Mouse (Mus musculus) heart, adult 2 months (tissue): ENCODE data around the gene Gm17455. TPM values are rescaled to one million over a fixed set of nuclear protein-coding genes. Genes with fewer than 3 reads are reported as not detected.

ENCODE experiments used
- DNase-seq, 2 experiments: peaks; one replicate each; pipeline ENCODE4 v3.0.0; 2021
- H3K27ac ChIP-seq: fragments of 200-600 bp; 2 replicates; pipeline ENCODE4 v1.8.1; 2022
- H3K27me3 ChIP-seq: fragments of 200-500 bp; 2 replicates; pipeline ENCODE4 v1.6.1; 2012; ENCODE audit warnings: mild to moderate bottlenecking, low read length, inconsistent platforms, mixed read lengths; ENCODE audit not compliant: control insufficient read depth, insufficient read depth
- H3K36me3 ChIP-seq: fragments of 200-500 bp; 2 replicates; pipeline ENCODE4 v1.6.1; 2012; ENCODE audit warnings: low read length, inconsistent platforms; ENCODE audit not compliant: control insufficient read depth, insufficient read depth
- H3K4me1 ChIP-seq: fragments of 200-500 bp; 2 replicates; pipeline ENCODE4 v1.6.1; 2011; ENCODE audit warnings: low read length; ENCODE audit not compliant: control insufficient read depth, insufficient read depth
- H3K4me3 ChIP-seq: fragments of 200-600 bp; 2 replicates; pipeline ENCODE4 v1.8.1; 2022
- H3K79me2 ChIP-seq: fragments of 200-500 bp; replicated peaks from 2 replicates; pipeline ENCODE4 v1.6.1; 2012; ENCODE audit warnings: mild to moderate bottlenecking, inconsistent platforms, low read length, moderate library complexity, mixed read lengths; ENCODE audit not compliant: control insufficient read depth, insufficient read depth
- H3K9ac ChIP-seq: fragments of 200-500 bp; 2 replicates; pipeline ENCODE4 v1.6.1; 2012; ENCODE audit warnings: low read depth, mild to moderate bottlenecking, control low read depth, inconsistent platforms, low read length, mixed read lengths
- CTCF ChIP-seq: fragments of 200-600 bp; IDR thresholded peaks from 2 replicates; pipeline ENCODE4 v1.8.1; 2022; ENCODE audit warnings: antibody characterized with exemption, mild to moderate bottlenecking, moderate library complexity
- EP300 ChIP-seq: fragments of 200-500 bp; IDR thresholded peaks from 2 replicates; pipeline ENCODE4 v1.6.1; 2011; ENCODE audit warnings: low read depth, low read length, control low read depth; ENCODE audit not compliant: insufficient read depth
- POLR2A ChIP-seq: fragments of 200-500 bp; IDR thresholded peaks from 2 replicates; pipeline ENCODE4 v1.6.1; 2011; ENCODE audit warnings: mild to moderate bottlenecking, low read depth, low read length, control low read depth; ENCODE audit not compliant: insufficient read depth
- WGBS: fragments of 180-500 bp; shearing (Covaris S2); methylation state at CpG from one replicate; pipeline ENCODE4 v1.1.7; 2018; 5-methylcytosine and 5-hydroxymethylcytosine counted together
- intact Hi-C: fragments of 180-260 bp; cut with DNase I; formaldehyde crosslinking; loops from one replicate; pipeline ENCODE4 v1.15.1; 2025
- polyA plus RNA-seq: library from polyadenylated mRNA; depleted of rRNA; stranded (reverse); fragments of >200 nt; gene quantifications from 2 replicates; pipeline ENCODE4 v1.2.3, GENCODE M21; 2012
- total RNA-seq, 2 experiments: library from RNA; stranded (reverse); gene quantifications; 2 replicates each; pipeline ENCODE4 v1.2.3; 2021

The Gm17455 gene
- total and polyA plus RNA-seq, 3 experiments, result 1.9 TPM; not detected in 2

DNA sequence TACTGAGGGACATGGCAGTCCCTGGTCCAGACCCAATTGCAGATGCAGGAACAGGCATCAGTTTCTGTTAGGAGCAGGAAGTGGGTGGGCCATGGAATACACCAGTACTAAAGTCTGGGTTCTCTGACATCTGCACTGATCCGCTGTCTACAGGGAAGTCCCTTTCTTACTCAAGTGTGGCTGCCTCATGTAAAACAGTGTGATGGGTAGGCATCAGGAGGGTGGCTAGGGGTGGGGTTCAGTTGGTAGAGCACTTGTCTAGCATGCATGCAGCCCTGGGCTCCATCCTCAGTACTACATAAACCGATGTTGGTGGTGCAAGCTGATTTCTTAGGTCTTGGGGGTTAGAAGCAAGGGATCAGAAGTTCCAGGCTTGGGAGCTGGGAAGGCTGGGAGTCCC, 14.2 kb downstream of the Gm17455 start:
- WGBS, result 76% methylated on average over 2 of the region's 2 CpGs

DNA sequence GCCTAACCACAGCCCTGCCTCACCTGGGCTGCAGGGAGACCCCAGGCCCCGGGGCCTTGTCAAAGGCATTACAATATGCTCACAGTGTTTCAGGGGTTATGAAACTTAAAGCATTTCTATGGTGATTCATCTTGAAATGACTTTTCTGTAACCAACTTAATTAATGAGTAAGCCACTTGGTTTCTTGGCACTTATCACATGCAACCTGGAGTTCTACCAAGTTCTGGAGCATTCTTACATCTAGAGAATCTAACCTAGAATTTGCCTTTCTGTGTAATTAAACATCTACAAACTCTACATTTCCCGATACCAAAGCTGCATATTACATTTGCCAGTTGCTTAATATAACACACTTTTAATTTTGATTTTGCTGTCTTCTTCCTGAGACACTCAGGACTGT, 17.5 kb downstream of the Gm17455 start:
- no peak overlapping the region for H3K27ac ChIP-seq
- WGBS, result 84% methylated on average over 2 of the region's 2 CpGs
- TF ChIP-seq POLR2A (no peak), CTCF (no peak), EP300 (no peak)
- DNase-seq, result no peak
- H3K9ac ChIP-seq, result no peak overlapping the region
- no peaks in the 10 kb centered on the region for H3K36me3 ChIP-seq
- H3K4me1 ChIP-seq, result no peaks in the 10 kb centered on the region
- H3K79me2 ChIP-seq, result no peaks in the 10 kb centered on the region
- H3K4me3 ChIP-seq, result no peak overlapping the region
- H3K27me3 ChIP-seq, result no peaks in the 10 kb centered on the region
- intact Hi-C loops, result loop anchor here (10.0 kb wide), 1 partner anchor 648 kb away; no protein-coding TSS in a partner anchor

More for the DNA sequence above, 14.2 kb downstream of the Gm17455 start:
- H3K27me3 ChIP-seq, result no peaks in the 10 kb centered on the region
- no peak overlapping the region for H3K4me3 ChIP-seq
- H3K79me2 ChIP-seq, result no peaks in the 10 kb centered on the region
- TF ChIP-seq POLR2A (no peak), CTCF (no peak), EP300 (no peak)
- H3K4me1 ChIP-seq, result no peaks in the 10 kb centered on the region
- no peak for DNase-seq
- no peak overlapping the region for H3K27ac ChIP-seq
- intact Hi-C loops, result loop anchor here (10.0 kb wide), 1 partner anchor 651 kb away; no protein-coding TSS in a partner anchor
- H3K9ac ChIP-seq, result no peak overlapping the region
- H3K36me3 ChIP-seq, result no peaks in the 10 kb centered on the region

DNA sequence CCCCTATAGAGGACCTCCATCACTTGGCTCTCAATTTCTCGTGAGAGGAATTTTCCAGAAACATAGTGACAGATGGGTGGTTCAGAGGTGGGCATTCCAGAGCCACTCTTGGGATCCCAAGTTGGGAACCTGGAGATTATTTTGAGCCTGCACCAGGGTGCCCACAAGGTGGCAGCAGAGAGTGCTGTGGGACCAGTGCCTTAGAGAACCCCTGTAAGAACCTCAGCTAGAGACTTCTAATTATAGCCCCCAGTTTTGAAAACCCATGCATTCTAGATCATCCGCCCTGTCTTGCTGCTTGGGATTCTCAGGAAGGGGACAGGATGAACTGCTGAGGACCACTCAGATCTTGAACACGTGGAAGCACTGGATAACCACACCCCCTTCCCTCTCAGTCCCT, 18.6 kb downstream of the Gm17455 start:
- Histone ChIP-seq H3K9ac (no peak overlapping the region), H3K4me3 (no peak overlapping the region), H3K36me3 (no peaks in the 10 kb centered on the region), H3K4me1 (no peaks in the 10 kb centered on the region), H3K27me3 (no peaks in the 10 kb centered on the region), H3K27ac (no peak overlapping the region), H3K79me2 (no peaks in the 10 kb centered on the region)
- intact Hi-C loops, result loop anchor here (2.0 to 10.0 kb wide), 2 partner anchors 279 to 647 kb away; partner anchors contain the start of gene Cdh23
- WGBS, result 14% methylated on average over 3 of the region's 3 CpGs
- TF ChIP-seq CTCF (peak; percentile 93), POLR2A (no peak), EP300 (0 out of 2 replicates have a peak, but pooled peaks have one; percentile 24)
- DNase-seq, result peak; percentile 50 to 72

DNA sequence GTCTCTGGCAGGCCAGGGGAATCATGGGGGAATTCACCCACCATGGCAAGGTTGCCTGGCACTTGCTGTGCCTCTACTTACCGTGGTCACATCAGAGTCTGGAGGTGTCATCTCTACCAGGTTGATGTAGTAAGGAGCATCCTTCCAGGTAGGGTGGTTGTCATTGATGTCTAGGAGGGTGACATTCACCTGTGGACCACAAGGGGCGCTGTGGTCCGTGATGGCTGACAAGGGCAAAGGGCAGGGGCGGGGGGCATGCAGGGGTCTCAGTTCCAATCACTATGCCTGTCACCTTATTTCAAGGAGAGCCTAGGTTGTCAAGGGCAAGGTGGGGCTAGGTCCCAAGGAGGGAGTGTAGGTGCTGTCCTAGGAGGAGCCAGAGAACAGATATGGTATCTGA, 20.1 kb downstream of the Gm17455 start:
- Histone ChIP-seq H3K36me3 (no peaks in the 10 kb centered on the region), H3K79me2 (no peaks in the 10 kb centered on the region), H3K9ac (no peak overlapping the region), H3K27me3 (0 out of 2 replicates have a peak, but pooled peaks cover 1% of the 10 kb centered on the region), H3K4me3 (no peak overlapping the region), H3K4me1 (no peaks in the 10 kb centered on the region), H3K27ac (no peak overlapping the region)
- DNase-seq, result no peak
- 28% methylated on average over 4 of the region's 4 CpGs for WGBS
- TF ChIP-seq EP300, result no peak
- TF ChIP-seq POLR2A, result no peak
- TF ChIP-seq CTCF, result peak; percentile 50
- intact Hi-C loops, result loop anchor here (2.0 to 10.0 kb wide), 2 partner anchors 277 to 645 kb away; partner anchors contain the start of gene Cdh23

DNA sequence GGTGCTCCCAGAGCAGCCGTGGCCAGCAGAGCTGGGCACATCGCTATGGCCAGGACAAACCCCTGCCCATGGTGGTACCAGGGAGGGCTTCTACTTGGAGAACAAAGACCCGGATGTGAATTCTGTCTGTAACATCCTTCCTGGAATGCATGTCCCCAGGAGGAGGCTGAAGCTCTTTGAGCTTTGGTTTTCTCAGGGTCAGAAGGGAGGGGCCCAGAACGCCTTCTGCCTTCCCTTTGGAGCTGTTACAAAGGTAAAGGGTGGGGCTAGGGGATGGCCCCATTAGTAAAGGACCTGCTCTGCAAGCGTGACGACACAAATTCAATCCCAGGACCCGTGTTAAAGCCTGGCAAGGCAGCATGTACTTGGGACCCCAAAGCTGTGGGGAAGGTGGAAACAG, 23.2 kb downstream of the Gm17455 start:
- Histone ChIP-seq H3K27ac (no peak overlapping the region), H3K27me3 (0 out of 2 replicates have a peak, but pooled peaks cover 1% of the 10 kb centered on the region), H3K4me3 (no peak overlapping the region), H3K4me1 (no peaks in the 10 kb centered on the region), H3K36me3 (no peaks in the 10 kb centered on the region), H3K79me2 (no peaks in the 10 kb centered on the region), H3K9ac (no peak overlapping the region)
- WGBS, result 74% methylated on average over 7 of the region's 7 CpGs
- TF ChIP-seq EP300 (no peak), CTCF (no peak), POLR2A (no peak)
- no peak for DNase-seq
- intact Hi-C loops, result no loop called here

DNA sequence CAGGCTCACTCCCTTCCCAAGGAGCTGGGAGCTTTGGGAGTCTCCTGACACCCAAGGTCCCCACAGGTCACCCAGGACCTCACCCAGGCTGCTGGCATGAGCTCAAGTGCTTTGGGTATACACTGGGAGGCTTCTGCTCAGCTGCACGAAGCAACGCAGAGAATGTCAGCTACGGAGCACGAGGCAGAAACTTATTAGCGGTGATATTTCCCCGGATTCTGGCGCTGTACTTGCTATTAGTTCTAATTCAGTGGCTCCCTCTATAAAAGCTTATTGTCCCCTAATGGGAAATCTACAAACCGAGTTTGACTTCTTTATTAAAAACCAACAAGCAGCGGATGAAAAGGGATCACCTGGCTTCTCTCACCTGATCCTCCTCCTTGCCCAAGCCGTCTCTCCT, 30.5 kb downstream of the Gm17455 start:
- H3K4me1 ChIP-seq, result no peaks in the 10 kb centered on the region
- intact Hi-C loops, result no loop called here
- H3K36me3 ChIP-seq, result no peaks in the 10 kb centered on the region
- H3K4me3 ChIP-seq, result no peak overlapping the region
- no peak for DNase-seq
- TF ChIP-seq EP300 (no peak), CTCF (no peak), POLR2A (no peak)
- no peak overlapping the region for H3K27ac ChIP-seq
- no peaks in the 10 kb centered on the region for H3K79me2 ChIP-seq
- WGBS, result 80% methylated on average over 10 of the region's 10 CpGs
- H3K9ac ChIP-seq, result no peak overlapping the region
- no peaks in the 10 kb centered on the region for H3K27me3 ChIP-seq
